Mouse (Mus musculus): ENCODE measurements at regions not wholly inside any gene's neighbourhood (a gene's known extent, or its start where the extent isn't known, plus 50 kb on each side); places are given as distances from the start of the nearest gene placed in this dataset.

GRCm38 (mm10) chr10:100685748-100686147 lies 95.5 kb downstream of the 1700017N19Rik start:
- no peak for DNase-seq (ENCODE audit: low spot score in 2 of 2)

GRCm38 (mm10) chr10:100695944-100696343 lies 105.7 kb downstream of the 1700017N19Rik start:
- no peak for DNase-seq (ENCODE audit: low spot score in 2 of 2)

- no peak for DNase-seq (ENCODE audit: low spot score in 2 of 2)
Observed at GRCm38 (mm10) chr10:100699206-100699605, 108.9 kb downstream of the 1700017N19Rik start.

GRCm38 (mm10) chr10:100700281-100701205 lies 110.3 kb downstream of the 1700017N19Rik start:
- no peak for DNase-seq (ENCODE audit: low spot score in 2 of 2)

GRCm38 (mm10) chr10:100701938-100702337 lies 111.7 kb downstream of the 1700017N19Rik start:
- DNase-seq (ENCODE audit: low spot score in 2 of 2): no peak

GRCm38 (mm10) chr10:100716084-100716667 lies 125.9 kb downstream of the 1700017N19Rik start:
- no peak for DNase-seq (ENCODE audit: low spot score in 2 of 2)

GRCm38 (mm10) chr10:100718574-100718973 lies 128.3 kb downstream of the 1700017N19Rik start:
- DNase-seq (ENCODE audit: low spot score in 2 of 2): no peak

GRCm38 (mm10) chr10:100741269-100741668 lies 151.0 kb downstream of the 1700017N19Rik start:
- DNase-seq (ENCODE audit: low spot score in 2 of 2): no peak

GRCm38 (mm10) chr10:100742065-100742464 lies 151.8 kb downstream of the 1700017N19Rik start:
- peak; percentile 17 to 19 for DNase-seq (ENCODE audit: low spot score in 2 of 2)

GRCm38 (mm10) chr10:100746151-100746550 lies 155.9 kb downstream of the 1700017N19Rik start:
- no peak for DNase-seq (ENCODE audit: low spot score in 2 of 2)

GRCm38 (mm10) chr10:100754957-100755356 lies 164.7 kb downstream of the 1700017N19Rik start:
- no peak for DNase-seq (ENCODE audit: low spot score in 2 of 2)

- no peak for DNase-seq (ENCODE audit: low spot score in 2 of 2)
Observed at GRCm38 (mm10) chr10:100774252-100774651, 184.0 kb downstream of the 1700017N19Rik start.

- DNase-seq (ENCODE audit: low spot score in 2 of 2): no peak
Observed at GRCm38 (mm10) chr10:100792166-100792565, 201.9 kb downstream of the 1700017N19Rik start.

- no peak for DNase-seq (ENCODE audit: low spot score in 2 of 2)
Observed at GRCm38 (mm10) chr10:100792569-100792968, 202.3 kb downstream of the 1700017N19Rik start.

GRCm38 (mm10) chr10:100795215-100795972 lies 205.1 kb downstream of the 1700017N19Rik start:
- no peak for DNase-seq (ENCODE audit: low spot score in 2 of 2)

GRCm38 (mm10) chr10:100811639-100812038 lies 221.4 kb downstream of the 1700017N19Rik start:
- DNase-seq (ENCODE audit: low spot score in 2 of 2): no peak

GRCm38 (mm10) chr10:100834794-100835193 lies 244.5 kb downstream of the 1700017N19Rik start:
- no peak for DNase-seq (ENCODE audit: low spot score in 2 of 2)

- DNase-seq (ENCODE audit: low spot score in 2 of 2): no peak
Observed at GRCm38 (mm10) chr10:100853213-100853612, 262.9 kb downstream of the 1700017N19Rik start.

- DNase-seq (ENCODE audit: low spot score in 2 of 2): no peak
Observed at GRCm38 (mm10) chr10:100856509-100856908, 266.2 kb downstream of the 1700017N19Rik start.

GRCm38 (mm10) chr10:100865501-100866181 lies 275.4 kb downstream of the 1700017N19Rik start:
- DNase-seq (ENCODE audit: low spot score in 2 of 2): no peak

- no peak for DNase-seq (ENCODE audit: low spot score in 2 of 2)
Observed at GRCm38 (mm10) chr10:100868360-100868916, 278.2 kb downstream of the 1700017N19Rik start.

Data from adrenal gland, postnatal 4 days (tissue).